Mouse (Mus musculus): ENCODE measurements at regions not wholly inside any gene's neighbourhood (a gene's known extent, or its start where the extent isn't known, plus 50 kb on each side); places are given as distances from the start of the nearest gene placed in this dataset.
A peak's percentile ranks its signal among the peaks of the same experiment; 100 is the strongest.

DNA sequence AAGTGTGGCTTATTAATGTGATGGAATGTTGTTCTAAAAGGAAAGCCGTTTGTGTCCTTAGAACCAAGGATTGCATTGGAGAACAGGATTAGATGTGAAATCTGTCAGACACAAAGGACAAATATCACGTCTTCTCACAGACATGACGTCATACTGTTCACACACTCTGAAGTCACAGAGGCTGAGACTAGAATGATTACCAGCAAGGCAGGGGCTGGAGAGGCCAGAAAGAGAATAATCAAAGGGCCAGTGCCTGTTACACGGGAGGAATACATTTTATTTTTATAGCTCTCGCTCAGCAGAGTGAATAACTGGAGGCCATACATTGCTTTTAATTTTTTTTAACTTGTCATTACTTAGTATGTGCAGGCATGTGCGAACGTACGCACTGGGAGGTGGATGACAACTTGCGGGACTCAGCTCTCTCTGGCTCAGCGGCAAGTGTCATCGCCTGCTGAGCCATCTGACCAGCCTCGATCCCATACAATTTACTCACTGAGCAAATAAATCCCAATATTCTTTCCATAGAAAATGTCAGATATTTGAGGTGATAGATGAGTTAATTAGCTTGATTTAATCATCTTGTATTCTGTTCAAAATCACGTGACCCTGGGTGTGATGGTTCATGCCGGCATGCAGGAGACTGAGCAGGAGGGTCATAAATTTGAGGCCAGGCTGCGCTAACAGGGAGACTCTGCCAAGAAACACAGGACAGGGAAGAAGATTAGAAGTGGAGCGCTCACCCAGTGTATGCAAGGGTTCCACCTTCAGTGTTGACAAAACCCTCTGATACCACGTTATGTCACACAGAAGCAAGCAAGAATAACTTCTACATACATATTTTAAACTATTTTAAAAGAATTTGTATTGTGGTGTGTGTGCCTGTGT is 109.6 kb downstream of the Fam168b start:
- DNase-seq = no peak
- intact Hi-C loops (cut with DNase I; ENCODE audit: low total_unique reads) = loop anchor here (5.0 kb wide), 1 partner anchor 139 kb away; no protein-coding TSS in a partner anchor

DNA sequence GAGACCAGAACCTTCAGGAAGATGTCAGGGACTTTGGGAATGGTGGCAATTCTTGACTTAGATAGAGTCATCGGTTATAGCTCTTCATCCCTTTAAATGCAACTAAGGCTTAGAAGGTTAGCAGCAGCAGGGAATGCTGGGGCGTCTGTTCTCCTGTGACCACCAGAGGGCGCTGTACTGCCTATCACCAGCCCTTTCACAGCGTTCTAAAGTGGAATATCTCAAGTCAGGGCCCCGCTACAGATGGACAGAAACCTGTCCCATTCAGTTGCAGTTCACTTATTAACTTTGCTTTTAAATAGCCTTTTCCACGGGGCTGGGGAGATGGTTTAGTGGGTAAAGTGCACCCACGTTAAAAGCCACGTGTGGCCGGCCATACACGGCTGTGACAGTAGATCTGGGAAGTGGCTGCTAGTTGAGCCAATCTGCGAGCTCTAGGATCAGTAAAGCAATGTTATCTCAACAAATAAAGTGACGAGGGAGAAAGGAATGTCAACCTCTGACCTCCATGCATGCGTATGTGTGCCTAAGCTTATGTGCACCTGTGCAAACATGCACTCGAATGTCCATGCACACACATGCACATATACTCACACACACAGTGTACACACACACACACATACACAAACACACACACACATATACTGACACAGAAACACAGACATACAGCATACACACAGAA is 104.3 kb downstream of the Fam168b start:
- intact Hi-C loops (cut with DNase I; ENCODE audit: low total_unique reads) = no loop called here
- DNase-seq = peak; percentile 53

DNA sequence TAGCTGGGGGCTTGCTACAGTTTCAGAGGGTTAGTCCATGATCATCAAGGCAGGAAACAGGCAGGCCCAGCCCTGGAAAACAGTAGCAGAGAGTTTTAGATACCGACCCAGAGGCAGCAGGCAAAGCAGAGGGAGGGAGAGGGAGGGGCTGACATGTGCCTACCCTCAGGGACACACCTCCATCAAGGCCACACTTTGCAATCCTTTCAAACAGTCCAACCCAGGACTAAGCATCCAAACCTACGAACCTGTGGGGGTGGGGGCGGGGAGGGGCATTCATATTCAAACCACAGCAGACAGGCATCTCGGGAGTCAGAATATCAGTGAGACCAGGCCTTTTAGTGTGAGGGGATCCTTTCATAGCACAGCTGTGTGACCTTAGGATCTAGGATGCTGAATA is 103.2 kb downstream of the Fam168b start:
- intact Hi-C loops (cut with DNase I; ENCODE audit: low total_unique reads) = no loop called here
- DNase-seq = no peak

GRCm38 (mm10) chr1:34740891-34741290 is 102.0 kb downstream of the Fam168b start:
- no peak for DNase-seq
- intact Hi-C loops (cut with DNase I; ENCODE audit: low total_unique reads) = no loop called here

GRCm38 (mm10) chr1:34742234-34742633 is 100.6 kb downstream of the Fam168b start:
- no peak for DNase-seq
- intact Hi-C loops (cut with DNase I; ENCODE audit: low total_unique reads) = no loop called here

GRCm38 (mm10) chr1:34745881-34746280 is 97.0 kb downstream of the Fam168b start:
- DNase-seq = no peak
- intact Hi-C loops (cut with DNase I; ENCODE audit: low total_unique reads) = no loop called here

DNA sequence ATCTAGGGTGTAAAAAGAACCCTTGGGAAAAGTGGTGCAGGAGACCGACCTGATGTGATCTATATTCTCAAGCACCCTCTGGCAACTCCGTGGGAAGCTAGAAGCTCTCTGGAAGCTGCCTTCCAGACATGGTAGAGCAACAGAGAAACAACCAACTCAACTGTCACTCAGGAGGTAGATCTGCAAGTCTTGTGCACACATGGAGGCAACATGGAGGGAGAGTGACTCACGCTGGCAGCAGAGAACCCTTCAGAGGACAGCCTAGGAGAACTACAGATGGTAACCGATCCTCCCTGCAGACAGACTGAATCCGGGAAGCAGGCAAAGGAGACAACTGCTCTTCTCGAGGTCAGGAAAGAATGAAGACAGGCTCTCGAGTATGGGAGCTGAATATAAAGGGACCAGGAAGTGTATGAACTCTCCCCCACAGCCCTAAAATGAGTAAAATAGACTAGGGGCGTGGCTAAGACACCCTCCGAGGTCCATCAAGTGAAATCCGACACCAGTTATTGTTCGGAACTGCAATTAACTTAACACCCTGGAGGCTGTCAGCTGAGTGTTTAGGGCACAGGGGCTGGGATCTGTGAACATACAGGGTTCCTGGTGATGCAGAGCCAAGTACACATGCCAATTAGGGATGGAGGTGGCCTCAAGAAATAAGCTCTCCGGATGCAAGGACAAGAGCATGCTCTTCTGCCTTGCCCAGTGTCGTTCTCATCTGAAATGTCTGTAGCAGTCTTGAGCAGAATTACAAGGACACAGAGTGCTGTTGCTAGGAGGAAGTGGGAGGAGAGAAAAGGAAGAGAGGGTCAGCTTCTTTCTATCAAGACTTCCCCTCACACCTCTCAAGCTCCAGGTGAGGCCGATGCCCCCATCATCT is 93.5 kb downstream of the Fam168b start:
- intact Hi-C loops (cut with DNase I; ENCODE audit: low total_unique reads) = no loop called here
- no peak for DNase-seq

DNA sequence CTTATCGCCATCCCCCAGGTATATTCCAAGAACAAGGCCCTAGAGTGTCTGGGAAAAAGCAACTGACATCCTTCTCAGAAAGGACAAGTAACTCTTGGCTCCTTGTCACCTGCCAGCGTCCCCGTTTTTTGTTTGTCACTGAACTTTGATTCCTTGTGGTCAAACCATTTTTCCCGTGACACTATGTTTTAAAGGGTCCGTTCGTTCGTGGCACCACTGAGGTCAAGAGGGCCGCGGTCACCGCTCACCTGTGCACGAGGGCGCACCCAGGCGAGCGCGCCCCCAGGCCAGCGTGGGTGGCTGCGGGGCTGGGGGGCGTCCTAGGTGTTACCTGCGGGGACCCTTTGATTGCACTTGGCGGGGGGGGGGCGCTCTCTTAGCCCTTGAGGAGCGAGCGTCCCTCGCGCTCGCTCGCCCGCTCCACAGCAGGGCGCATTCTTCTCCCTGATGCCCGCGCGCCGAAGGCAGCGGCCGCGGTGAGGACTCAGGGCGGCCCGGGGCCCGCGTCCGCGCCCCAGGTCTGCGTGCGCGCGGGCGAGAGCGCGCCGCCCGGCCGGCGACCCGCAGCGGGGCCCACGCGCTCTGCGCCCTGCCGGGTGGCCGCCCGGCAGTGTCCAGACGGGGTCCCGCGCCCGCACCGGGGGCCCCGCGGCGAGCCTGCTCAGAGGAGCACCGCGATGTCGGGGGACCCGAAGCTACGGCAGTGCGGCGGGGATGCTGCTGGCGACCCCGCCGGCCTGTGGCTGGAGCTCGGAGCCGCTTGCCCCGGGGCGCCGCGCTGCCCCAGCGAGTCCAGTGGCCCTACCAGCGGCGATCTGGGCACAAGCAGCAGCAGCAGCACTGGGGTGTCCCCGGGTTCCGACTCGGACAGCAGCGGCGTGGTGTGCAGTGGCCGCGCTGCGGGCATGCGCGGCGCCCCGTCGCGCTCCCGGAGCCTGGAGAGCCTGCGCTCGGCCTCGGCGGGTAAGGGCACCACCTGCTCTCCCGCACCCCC is 92.5 kb downstream of the Fam168b start:
- no peak for DNase-seq
- intact Hi-C loops (cut with DNase I; ENCODE audit: low total_unique reads) = no loop called here

DNA sequence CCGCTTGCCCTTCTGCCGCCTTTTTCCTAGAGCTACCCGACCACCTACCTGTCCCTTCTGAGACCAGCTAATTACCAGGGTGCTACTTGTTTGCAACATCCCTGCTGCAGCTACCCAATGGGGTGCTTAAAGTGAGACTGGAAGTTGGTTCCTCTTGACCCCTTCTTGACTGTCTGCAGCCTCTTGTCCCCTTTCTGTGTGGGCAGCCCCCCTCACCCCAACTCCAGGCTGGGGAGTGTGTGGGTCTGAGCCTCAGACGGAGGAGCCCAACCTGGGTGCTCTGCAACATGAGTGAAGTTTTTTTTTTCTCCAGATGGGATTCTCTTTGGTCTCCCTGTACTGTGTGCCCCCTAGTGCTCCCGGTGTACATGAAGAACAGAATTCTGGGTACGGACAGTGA is 91.7 kb downstream of the Fam168b start:
- DNase-seq = no peak
- intact Hi-C loops (cut with DNase I; ENCODE audit: low total_unique reads) = no loop called here

GRCm38 (mm10) chr1:34753581-34753980 is 89.3 kb downstream of the Fam168b start:
- intact Hi-C loops (cut with DNase I; ENCODE audit: low total_unique reads) = no loop called here
- no peak for DNase-seq

- intact Hi-C loops (cut with DNase I; ENCODE audit: low total_unique reads) = no loop called here
Observed at GRCm38 (mm10) chr1:34760547-34760946, 82.3 kb downstream of the Fam168b start.

GRCm38 (mm10) chr1:34761436-34761835 is 81.4 kb downstream of the Fam168b start:
- DNase-seq = no peak
- intact Hi-C loops (cut with DNase I; ENCODE audit: low total_unique reads) = no loop called here

More at GRCm38 (mm10) chr1:34760547-34760946, 82.3 kb downstream of the Fam168b start:
- DNase-seq = no peak

- no peak for DNase-seq
- intact Hi-C loops (cut with DNase I; ENCODE audit: low total_unique reads) = no loop called here
Observed at GRCm38 (mm10) chr1:34761870-34762269, 81.0 kb downstream of the Fam168b start.

Measured in gastrocnemius, postnatal 14 days (tissue).